Mouse (Mus musculus) testis, adult 2 months (tissue): ENCODE results near the gene Stra6. TPM values are rescaled to one million over a fixed set of nuclear protein-coding genes. Genes with fewer than 3 reads are reported as not detected.

Experiments used
- H3K27ac ChIP-seq: fragments of 200-500 bp; 2 replicates; pipeline ENCODE4 v1.5.1; 2012; ENCODE audit warnings: low read depth, low read length; ENCODE audit not compliant: control insufficient read depth, insufficient read depth
- H3K27me3 ChIP-seq: fragments of 200-500 bp; 2 replicates; pipeline ENCODE4 v1.6.1; 2012; ENCODE audit warnings: mild to moderate bottlenecking, low read length, moderate library complexity; ENCODE audit not compliant: control insufficient read depth, insufficient read depth
- H3K36me3 ChIP-seq: fragments of 200-500 bp; 2 replicates; pipeline ENCODE4 v1.6.1; 2012; ENCODE audit warnings: mild to moderate bottlenecking, low read length; ENCODE audit not compliant: control insufficient read depth, insufficient read depth
- H3K4me1 ChIP-seq: fragments of 200-500 bp; 2 replicates; pipeline ENCODE4 v1.6.1; 2012; ENCODE audit warnings: low read length; ENCODE audit not compliant: control insufficient read depth, insufficient read depth
- H3K4me3 ChIP-seq: fragments of 200-500 bp; 2 replicates; pipeline ENCODE4 v1.5.1; 2012; ENCODE audit warnings: low read depth, mild to moderate bottlenecking, low read length, moderate library complexity, mixed read lengths; ENCODE audit not compliant: control insufficient read depth
- CTCF ChIP-seq: fragments of 200-500 bp; IDR thresholded peaks from 2 replicates; pipeline ENCODE4 v1.5.1; 2012; ENCODE audit warnings: low read depth, mild to moderate bottlenecking, inconsistent platforms, low read length, moderate library complexity; ENCODE audit not compliant: control insufficient read depth, insufficient read depth, insufficient replicate concordance
- POLR2A ChIP-seq: fragments of 200-500 bp; IDR thresholded peaks from 2 replicates; pipeline ENCODE4 v1.6.1; 2012; ENCODE audit warnings: low read depth, mild to moderate bottlenecking, inconsistent platforms, low read length, moderate library complexity; ENCODE audit not compliant: control insufficient read depth
- polyA plus RNA-seq: library from polyadenylated mRNA; depleted of rRNA; stranded (reverse); fragments of >200 nt; gene quantifications from 2 replicates; pipeline ENCODE4 v1.2.3, GENCODE M21; 2012

The Stra6 gene
- polyA plus RNA-seq, 1 experiment: 6.4 TPM

DNA sequence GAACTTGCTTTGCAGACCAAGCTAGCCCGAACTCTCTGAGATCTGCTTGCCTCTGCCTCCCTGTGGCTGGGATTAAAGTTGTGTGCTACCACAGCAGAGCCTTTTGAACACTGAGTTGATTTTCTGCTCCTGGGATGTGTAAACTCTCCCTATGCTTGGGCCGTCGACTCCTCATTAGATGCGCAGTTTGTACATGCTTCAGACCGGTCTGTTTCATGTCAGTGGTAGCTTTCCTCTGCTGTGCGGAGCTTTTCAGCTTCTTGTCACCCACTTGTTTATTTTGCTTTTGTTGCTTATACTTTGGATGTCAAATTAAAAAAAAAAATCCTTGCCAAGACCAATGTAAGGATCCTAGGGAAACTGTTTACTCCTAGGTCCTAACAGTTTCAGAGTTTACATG is 32.4 kb downstream of the Stra6 start:
- TF ChIP-seq POLR2A (no peak), CTCF (no peak)
- Histone ChIP-seq H3K36me3 (no peaks in the 10 kb centered on the region), H3K27me3 (no peaks in the 10 kb centered on the region), H3K4me3 (no peak overlapping the region), H3K27ac (no peak overlapping the region), H3K4me1 (no peaks in the 10 kb centered on the region)

DNA sequence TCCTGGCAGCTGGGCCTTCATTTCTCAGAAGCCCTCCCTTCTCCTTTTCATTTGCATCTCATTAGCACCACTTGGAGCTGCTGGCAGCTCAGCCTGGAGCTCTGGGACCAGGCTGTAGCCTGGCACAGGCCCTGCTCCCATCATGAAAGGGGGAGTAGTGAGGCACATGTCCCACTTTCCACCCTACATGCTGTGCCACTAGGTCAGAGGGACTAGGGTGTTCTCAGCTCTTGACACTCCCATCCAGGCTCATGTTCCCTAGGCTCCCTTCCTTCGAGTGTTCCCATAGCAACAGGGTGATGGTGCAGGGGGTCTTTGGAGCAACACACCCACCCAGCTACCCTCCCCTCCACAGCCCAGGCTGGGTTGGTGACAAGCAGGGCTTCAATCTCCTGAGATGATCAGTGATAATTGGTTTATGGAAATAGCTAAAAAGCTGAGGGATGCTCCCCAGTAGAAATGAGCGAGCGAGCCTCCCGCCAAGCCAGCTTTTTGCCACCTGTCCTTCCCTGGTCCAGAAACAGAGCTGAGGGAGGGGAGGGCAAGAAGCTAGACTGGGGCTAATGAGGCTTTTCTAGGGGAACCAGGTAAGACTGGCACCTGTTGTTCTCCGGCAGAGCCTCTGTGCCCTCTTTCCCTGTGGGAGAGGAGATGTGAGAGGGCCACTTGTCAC is 33.2 kb downstream of the Stra6 start:
- TF ChIP-seq POLR2A (no peak), CTCF (no peak)
- no peaks in the 10 kb centered on the region for H3K27me3 ChIP-seq
- H3K27ac ChIP-seq: no peak overlapping the region
- no peaks in the 10 kb centered on the region for H3K4me1 ChIP-seq
- H3K36me3 ChIP-seq: no peaks in the 10 kb centered on the region
- no peak overlapping the region for H3K4me3 ChIP-seq

DNA sequence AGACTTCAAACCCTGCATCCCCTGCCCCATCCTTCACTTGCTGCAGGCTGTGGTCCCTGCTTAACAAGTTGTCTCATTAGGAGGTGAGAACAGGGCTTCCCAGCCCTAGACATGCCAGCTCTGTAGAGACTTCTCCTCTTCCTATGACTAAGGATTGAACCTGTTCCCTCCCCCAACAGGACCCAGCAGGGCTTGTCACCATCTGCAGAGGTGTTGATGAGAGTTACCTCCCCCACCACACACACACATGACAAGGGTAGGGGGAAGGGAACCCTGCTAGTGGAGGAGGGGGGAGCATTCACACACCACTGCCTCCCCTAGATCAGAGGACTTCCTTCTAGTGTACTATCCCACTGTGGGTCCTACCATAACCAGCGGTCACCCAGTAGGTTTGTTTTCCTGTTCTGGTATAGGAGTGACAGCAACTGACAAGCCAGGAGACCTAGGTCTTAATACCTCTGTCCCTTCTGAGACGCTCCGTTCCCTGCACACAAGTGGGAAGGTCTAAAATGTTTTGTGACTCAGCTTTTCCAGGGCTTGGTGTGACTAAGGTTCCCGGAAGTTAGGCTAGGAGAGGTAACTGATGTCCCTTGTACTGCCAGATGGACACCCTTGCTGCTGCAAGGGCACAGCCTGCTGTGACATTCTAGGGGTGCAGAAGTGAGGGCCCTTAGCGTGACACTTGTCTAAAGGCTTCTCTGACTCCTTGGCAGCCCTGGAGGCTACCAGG is 36.4 kb downstream of the Stra6 start:
- H3K27ac ChIP-seq: no peak overlapping the region

DNA sequence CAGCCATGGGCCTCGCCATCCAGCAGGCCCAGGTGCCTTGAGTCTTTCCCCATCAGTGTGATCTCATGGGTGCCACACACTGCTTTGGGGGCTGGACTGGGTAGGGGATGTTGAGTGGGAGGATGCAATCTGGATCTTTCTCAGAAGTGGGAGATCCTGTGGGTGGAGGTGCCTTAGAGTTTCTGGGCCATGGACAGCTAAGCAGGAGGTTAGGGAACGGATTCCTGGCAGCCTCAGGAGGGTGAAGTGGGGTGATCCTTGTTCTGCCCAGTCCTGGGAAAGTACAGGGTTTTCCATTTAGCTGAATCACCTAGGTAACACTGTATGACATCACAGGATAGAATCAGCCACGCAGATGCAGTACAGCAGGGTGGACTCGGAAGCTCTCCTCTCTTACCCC is 38.4 kb downstream of the Stra6 start:
- TF ChIP-seq POLR2A (no peak), CTCF (no peak)
- Histone ChIP-seq H3K4me3 (peak overlapping the region; percentile 75), H3K4me1 (no peaks in the 10 kb centered on the region), H3K36me3 (no peaks in the 10 kb centered on the region), H3K27me3 (no peaks in the 10 kb centered on the region), H3K27ac (no peak overlapping the region)

More for the DNA sequence above, 36.4 kb downstream of the Stra6 start:
- TF ChIP-seq CTCF (no peak), POLR2A (no peak)
- Histone ChIP-seq H3K36me3 (no peaks in the 10 kb centered on the region), H3K4me1 (no peaks in the 10 kb centered on the region), H3K27me3 (no peaks in the 10 kb centered on the region), H3K4me3 (peak overlapping the region; percentile 67)

DNA sequence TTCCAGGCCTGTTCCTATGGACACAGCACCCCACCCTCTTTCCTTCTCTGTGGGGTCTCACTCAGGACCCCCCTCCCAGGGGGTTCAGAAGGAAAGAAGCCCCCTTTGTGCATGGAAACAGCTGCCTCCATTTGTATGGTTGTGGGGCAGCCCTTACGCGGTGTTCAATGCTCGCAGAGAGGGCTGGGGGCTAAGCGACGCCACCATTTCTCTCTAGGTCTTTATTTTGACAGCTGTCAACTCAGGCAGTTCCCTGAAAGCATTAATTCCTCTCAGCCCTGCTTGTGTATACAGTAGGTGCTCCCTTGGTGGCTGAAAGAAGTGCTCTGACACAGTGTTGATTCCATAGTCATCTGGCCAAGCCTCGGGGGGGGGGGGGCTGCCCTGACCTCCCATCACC is 40.1 kb downstream of the Stra6 start:
- Histone ChIP-seq H3K36me3 (no peaks in the 10 kb centered on the region), H3K27me3 (no peaks in the 10 kb centered on the region), H3K27ac (no peak overlapping the region), H3K4me1 (no peaks in the 10 kb centered on the region), H3K4me3 (peak overlapping the region; percentile 4)
- TF ChIP-seq CTCF (no peak), POLR2A (no peak)

DNA sequence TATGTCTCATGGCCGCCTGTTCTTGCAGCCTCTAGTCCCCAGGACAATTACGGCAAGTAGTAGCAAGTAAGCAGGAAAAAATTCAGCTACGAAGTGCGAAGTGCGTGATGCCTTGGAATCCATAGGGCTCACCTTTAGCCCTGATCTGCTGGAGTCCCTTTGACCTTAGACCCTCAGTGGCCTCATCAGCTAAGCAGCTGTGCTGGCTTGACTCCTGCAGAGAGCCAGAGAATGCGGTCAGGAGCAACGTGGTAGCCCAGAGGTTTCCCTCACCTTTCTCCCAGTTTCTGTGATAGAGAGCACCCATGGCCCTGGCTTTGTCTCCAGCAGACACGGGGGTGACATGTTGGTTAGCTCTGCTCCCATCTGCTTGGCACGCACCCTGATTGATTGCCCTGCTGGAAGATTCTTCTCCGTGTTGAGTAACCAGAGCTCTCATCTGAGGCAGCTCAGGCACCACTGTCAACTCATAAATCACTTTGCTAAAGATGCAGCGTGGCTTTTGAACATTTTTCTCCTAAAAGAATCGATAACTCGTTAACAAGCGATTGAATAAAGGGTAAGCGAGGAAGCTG is 42.1 kb downstream of the Stra6 start:
- Histone ChIP-seq H3K27me3 (no peaks in the 10 kb centered on the region), H3K4me3 (no peak overlapping the region), H3K36me3 (no peaks in the 10 kb centered on the region), H3K27ac (no peak overlapping the region), H3K4me1 (peaks cover 7% of the 10 kb centered on the region)
- TF ChIP-seq CTCF: no peak

DNA sequence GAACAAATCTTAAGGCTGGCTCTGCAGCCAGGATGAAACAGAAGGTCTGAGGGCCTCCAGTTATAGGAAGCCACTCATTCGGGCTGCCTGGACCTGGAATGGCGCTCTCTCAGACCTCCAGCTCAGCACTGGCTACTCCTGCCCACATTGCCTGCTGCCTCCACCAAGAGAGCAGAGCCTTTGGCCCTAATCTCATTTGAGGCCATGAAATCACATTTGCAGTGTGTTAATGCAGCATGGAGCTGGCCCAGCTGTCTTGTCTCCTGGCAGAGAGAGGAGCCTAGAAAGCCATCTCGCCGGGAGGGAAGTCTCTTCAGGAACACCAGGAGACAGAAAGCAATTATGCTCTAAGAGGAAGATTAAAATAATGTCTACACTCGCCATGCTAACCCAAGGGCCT is 43.9 kb downstream of the Stra6 start:
- Histone ChIP-seq H3K27me3 (no peaks in the 10 kb centered on the region), H3K4me1 (peaks cover 7% of the 10 kb centered on the region), H3K27ac (no peak overlapping the region), H3K36me3 (no peaks in the 10 kb centered on the region), H3K4me3 (no peak overlapping the region)
- TF ChIP-seq POLR2A (no peak), CTCF (no peak)
